ENCODE assay signal across 9 mouse cellular contexts in genomic region chr11:68387441-68387760, GRCm38 (mm10). TPM values are rescaled to one million over a fixed set of nuclear protein-coding genes. Genes with fewer than 3 reads are reported as not detected.
DNase-seq lines count a peak whose midpoint lies in the region; ATAC-seq and TF ChIP-seq lines count a peak whose summit lies in the region.
"Had no signal": no experiment of that assay in that cellular context is flagged by ENCODE, and none has a peak within 500 bp of the region (broad histone marks: within the 10 kb centered on the region; RNA-seq: fewer than 3 reads in every experiment).

No protein-coding gene starts in this region.

- H3K4me3 ChIP-seq in liver, adult 2 months (ENCODE audit: insufficient read depth, low read depth, low read length) = peak overlapping the region; percentile 69
- peak overlapping the region; percentile 71 for H3K4me3 ChIP-seq in embryonic facial prominence, embryonic 14.5 days (ENCODE audit: low read depth, low read length)
- peak overlapping the region; percentile 66 for H3K4me3 ChIP-seq in intestine, embryonic 15.5 days (replicated peaks)
- H3K4me3 ChIP-seq in myocyte = peak overlapping the region; percentile 47

- peak overlapping the region; percentile 93 for H3K4me2 ChIP-seq in embryonic facial prominence, embryonic 14.5 days (ENCODE audit: low read depth, low read length)
- peak overlapping the region; percentile 97 for H3K4me2 ChIP-seq in intestine, embryonic 15.5 days (replicated peaks)
- H3K4me2 ChIP-seq in myocyte (ENCODE audit: low read depth) = peak overlapping the region; percentile 73

- 53% methylated on average over 4 of the region's 4 CpGs for WGBS in liver, adult 2 months
- whole genome bisulfite sequencing in embryonic facial prominence, embryonic 14.5 days = 32% methylated on average over 4 of the region's 4 CpGs
- 46% methylated on average over 4 of the region's 4 CpGs for WGBS in intestine, embryonic 15.5 days

- no peak for ATAC-seq in embryonic facial prominence, embryonic 14.5 days (ENCODE audit: low read depth)
- ATAC-seq in intestine, embryonic 15.5 days = no peak

- no peak for DNase-seq in liver, adult 2 months (ENCODE audit: extremely low read depth, low read depth, low spot score)
- DNase-seq in liver = no peak
- DNase-seq in embryonic facial prominence, embryonic 14.5 days (ENCODE audit: low spot score) = peak; percentile 12
- no peak for DNase-seq in urinary bladder, adult 2 months (ENCODE audit: low spot score)
- no peak for DNase-seq in spleen, postnatal 10 days (ENCODE audit: low spot score in 2 of 2)
- no peak for DNase-seq in Muller cell, postnatal 12 days (ENCODE audit: inconsistent ontology term)

- no peaks in the 10 kb centered on the region for H3K79me2 ChIP-seq in liver, adult 2 months (ENCODE audit: control insufficient read depth, insufficient read depth, low read length)
- H3K79me2 ChIP-seq in myocyte (ENCODE audit: control insufficient read depth, insufficient read depth) = peaks cover 4% of the 10 kb centered on the region

- no peaks in the 10 kb centered on the region for H3K9me3 ChIP-seq in embryonic facial prominence, embryonic 14.5 days (ENCODE audit: control insufficient read depth, low read length)
- H3K9me3 ChIP-seq in intestine, embryonic 15.5 days = no peaks in the 10 kb centered on the region

- no peaks in the 10 kb centered on the region for H3K4me1 ChIP-seq in liver, adult 2 months (ENCODE audit: control insufficient read depth, insufficient read depth, low read length)
- peaks cover 13% of the 10 kb centered on the region for H3K4me1 ChIP-seq in embryonic facial prominence, embryonic 14.5 days (ENCODE audit: control insufficient read depth, insufficient read depth, low read length)
- H3K4me1 ChIP-seq in intestine, embryonic 15.5 days (replicated peaks) = peaks cover 23% of the 10 kb centered on the region

- H3K9ac ChIP-seq in liver, adult 2 months (ENCODE audit: low read depth, low read length) = no peak overlapping the region
- peak overlapping the region; percentile 70 for H3K9ac ChIP-seq in embryonic facial prominence, embryonic 14.5 days (ENCODE audit: low read depth, low read length)
- peak overlapping the region; percentile 61 for H3K9ac ChIP-seq in intestine, embryonic 15.5 days

- no peak overlapping the region for H3K27ac ChIP-seq in liver, adult 2 months (replicated peaks; ENCODE audit: insufficient read depth, low read depth, low read length)
- peak overlapping the region; percentile 54; the same call in 1 of the 2 replicates for H3K27ac ChIP-seq in embryonic facial prominence, embryonic 14.5 days (replicated peaks; ENCODE audit: low read depth, low read length)
- peak overlapping the region; percentile 72 for H3K27ac ChIP-seq in intestine, embryonic 15.5 days

- peaks cover 29% of the 10 kb centered on the region for H3K27me3 ChIP-seq in liver, adult 2 months (ENCODE audit: control insufficient read depth, insufficient read depth, low read length)
- H3K27me3 ChIP-seq in embryonic facial prominence, embryonic 14.5 days (replicated peaks; ENCODE audit: control insufficient read depth, insufficient read depth, low read length) = peaks cover 85% of the 10 kb centered on the region
- peaks cover 57% of the 10 kb centered on the region for H3K27me3 ChIP-seq in intestine, embryonic 15.5 days (replicated peaks)
- no peaks in the 10 kb centered on the region for H3K27me3 ChIP-seq in myocyte (ENCODE audit: control insufficient read depth, insufficient read depth, insufficient read length)

- peak overlapping the region; percentile 75 for H3ac ChIP-seq in myocyte (ENCODE audit: control insufficient read depth, insufficient read length)

- H3K36me3 ChIP-seq in liver, adult 2 months (ENCODE audit: control insufficient read depth, insufficient read depth, low read length) = no peaks in the 10 kb centered on the region
- no peaks in the 10 kb centered on the region for H3K36me3 ChIP-seq in embryonic facial prominence, embryonic 14.5 days (ENCODE audit: control insufficient read depth, insufficient read depth, low read length)
- H3K36me3 ChIP-seq in intestine, embryonic 15.5 days = no peaks in the 10 kb centered on the region
- no peaks in the 10 kb centered on the region for H3K36me3 ChIP-seq in myocyte (ENCODE audit: control insufficient read depth, insufficient read depth)

- TF ChIP-seq CTCF in liver, adult 2 months (IDR thresholded peaks at IDR 0.05; ENCODE audit: low read depth, low read length) = no peak

- no peak for TF ChIP-seq POLR2A in liver, adult 2 months (IDR thresholded peaks at IDR 0.05; ENCODE audit: extremely low read depth, insufficient read depth, low read length)
- TF ChIP-seq POLR2A in myocyte (IDR thresholded peaks at IDR 0.05; ENCODE audit: insufficient read length, low read depth) = no peak

TF ChIP-seq in myocyte, 11 proteins besides CTCF, POLR2A, EP300 and RAD21:
- TF ChIP-seq MYOD1 (IDR thresholded peaks at IDR 0.05; ENCODE audit: control insufficient read depth in 1 of 3, insufficient read length in 2 of 3, low read depth in 2 of 3) (no peak), SRF (IDR thresholded peaks at IDR 0.05; ENCODE audit: control insufficient read depth, insufficient read length, low read depth) (no peak), TCF12 (IDR thresholded peaks at IDR 0.05; ENCODE audit: insufficient read depth, poor library complexity, severe bottlenecking) (no peak), CEBPB (IDR thresholded peaks at IDR 0.05; ENCODE audit: insufficient read depth, poor library complexity, severe bottlenecking) (no peak), MYOG (IDR thresholded peaks at IDR 0.05; ENCODE audit: control insufficient read depth in 1 of 3, insufficient read depth in 1 of 3, insufficient read length in 2 of 3, low read depth in 2 of 3) (no peak), USF1 (IDR thresholded peaks at IDR 0.05; ENCODE audit: low read depth) (no peak), TCF3 (IDR thresholded peaks at IDR 0.05; ENCODE audit: insufficient read length, low read depth) (no peak), MAX (IDR thresholded peaks at IDR 0.05; ENCODE audit: low read depth) (no peak), E2F4 (IDR thresholded peaks at IDR 0.05; ENCODE audit: insufficient read depth) (no peak), REST (IDR thresholded peaks at IDR 0.05; ENCODE audit: insufficient read depth, insufficient read length) (no peak), POLR2AphosphoS2 (IDR thresholded peaks at IDR 0.05; ENCODE audit: insufficient read length, low read depth) (no peak)

RNA-seq across cellular contexts. Expression of gene Ntn1, which starts 13.2 kb away (rescaled TPM):
- 4.9 and 7.2 TPM in 2 replicates for total RNA-seq in liver, adult 2 months (2014; rRNA removed)
- 5.5 and 7.8 TPM in 2 replicates for polyA plus RNA-seq in liver, adult 2 months (2012; rRNA removed)
- polyA plus RNA-seq in embryonic facial prominence, embryonic 14.5 days (2014; fragmentation: Nextera tagmentation; extraction: Ambion mirVana) = 4.6 and 6.3 TPM in 2 replicates
- polyA plus RNA-seq in intestine, embryonic 15.5 days (2015; fragmentation: Nextera tagmentation; extraction: Ambion mirVana) = 9.1 and 9.4 TPM in 2 replicates
- polyA plus RNA-seq in myocyte (2012; fragmentation: generic; extraction: Trizol) = 15.6 TPM
- polyA plus RNA-seq in urinary bladder, adult 2 months (2012; rRNA removed) = 17.7 and 25.2 TPM in 2 replicates
- polyA plus RNA-seq: erythroblast, embryonic 14.5 days had no signal

RNA-seq across cellular contexts. Expression of gene Pik3r5, which starts 44.5 kb away (rescaled TPM):
- total RNA-seq in liver, adult 2 months (2014; rRNA removed) = 0.28 and 1.2 TPM in 2 replicates
- 0.29 and 0.77 TPM in 2 replicates for polyA plus RNA-seq in liver, adult 2 months (2012; rRNA removed)
- polyA plus RNA-seq in embryonic facial prominence, embryonic 14.5 days (2014; fragmentation: Nextera tagmentation; extraction: Ambion mirVana) = 0.48 and 1.1 TPM in 2 replicates
- polyA plus RNA-seq in intestine, embryonic 15.5 days (2015; fragmentation: Nextera tagmentation; extraction: Ambion mirVana) = 0.49 and 0.56 TPM in 2 replicates
- polyA plus RNA-seq in myocyte (2012; fragmentation: generic; extraction: Trizol) = 0.22 TPM
- 1.5 and 2.5 TPM in 2 replicates for polyA plus RNA-seq in urinary bladder, adult 2 months (2012; rRNA removed)
